Mouse (Mus musculus): Measurements from ENCODE around the gene Meltf.
"Not testable (repeated sequence)": the region's sequence is repeated elsewhere in the genome, so short reads cannot be mapped to it uniquely, and the experiment has no call there.

DNA sequence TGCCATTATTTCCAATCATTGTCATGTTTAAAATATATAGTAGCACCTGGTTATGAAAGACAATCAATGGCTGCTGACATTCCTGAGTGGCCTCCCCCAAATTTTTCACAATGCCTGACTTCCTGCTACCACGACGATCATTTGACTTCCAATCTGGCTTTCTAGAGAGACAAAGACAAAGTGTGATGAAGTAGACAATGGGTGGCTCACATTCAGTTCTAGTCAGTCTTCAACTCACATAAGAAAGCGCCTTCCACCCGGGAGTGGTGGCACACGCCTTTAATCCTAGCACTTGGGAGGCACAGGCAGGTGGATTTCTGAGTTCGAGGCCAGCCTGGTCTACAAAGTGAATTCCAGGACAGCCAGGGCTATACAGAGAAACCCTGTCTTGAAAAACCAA, 67.4 kb downstream of the Meltf start:
- TF ChIP-seq MAZ (IDR thresholded peaks at IDR 0.05; ENCODE audit: low read depth, low read length); POLR2A (IDR thresholded peaks at IDR 0.05; ENCODE audit: low read depth, low read length); TCF12 (IDR thresholded peaks at IDR 0.05; ENCODE audit: low read depth, low read length); SMC3 (IDR thresholded peaks at IDR 0.05; ENCODE audit: low read depth, low read length); CTCF (conservative IDR thresholded peaks at IDR 0.05 in 1 of 2, IDR thresholded peaks at IDR 0.05 in 1 of 2; ENCODE audit: low read depth in 2 of 2, low read length in 2 of 2); CHD1 (IDR thresholded peaks at IDR 0.05; ENCODE audit: low read depth, low read length); MAFK (IDR thresholded peaks at IDR 0.05; ENCODE audit: insufficient replicate concordance, low read length); MYC (IDR thresholded peaks at IDR 0.05; ENCODE audit: low read depth, low read length); ZNF384 (IDR thresholded peaks at IDR 0.05; ENCODE audit: low read depth, low read length): not testable (repeated sequence)

Data from CH12.LX (cell line).